Comparison of ENCODE assay signal across 8 mouse cellular contexts in genomic region chr14:25565344-25566088, GRCm38 (mm10).
DNase-seq lines count a peak whose midpoint lies in the region; ATAC-seq and TF ChIP-seq lines count a peak whose summit lies in the region.

No protein-coding gene starts in this region.

- TF ChIP-seq POLR2A in olfactory bulb, adult 2 months (IDR thresholded peaks at IDR 0.05; ENCODE audit: insufficient read depth, low read depth, low read length) = no peak
- 0 out of 2 replicates have a peak, but pooled peaks have one; percentile 30 for TF ChIP-seq POLR2A in thymus, adult 2 months (IDR thresholded peaks at IDR 0.05; ENCODE audit: control insufficient read depth, extremely low read depth, insufficient read depth, low read length, poor library complexity)

- peak; percentile 17 for DNase-seq in MEL-GATA-1-ER (ENCODE audit: extremely low read depth, low read depth)
- DNase-seq in cerebellum, adult 8-10 months = peak; percentile 90
- DNase-seq in layer of hippocampus, adult 8-10 months (ENCODE audit: low spot score in 2 of 2) = peak; percentile 82 to 89
- peak; percentile 88 for DNase-seq in lung, embryonic 14.5 days
- DNase-seq in thymus, adult 2 months = peak; percentile 88

- peak; percentile 94 for ATAC-seq in frontal cortex, adult (ENCODE audit: low TSS enrichment)
- ATAC-seq in hematopoietic stem cell, adult 5-6 weeks (replicated peaks in 1 of 2; ENCODE audit: insufficient read depth in 1 of 2, low FRiP score in 2 of 2, low TSS enrichment in 1 of 2, low read depth in 1 of 2, poor library complexity in 2 of 2, severe bottlenecking in 2 of 2) = peak; percentile 78 to 83
- peak; percentile 79 for ATAC-seq in lung, embryonic 14.5 days (ENCODE audit: insufficient read depth)

- 17% methylated on average over 11 of the region's 11 CpGs for WGBS in lung, embryonic 14.5 days
- 11% methylated on average over 11 of the region's 11 CpGs for WGBS in olfactory bulb, adult 2 months
- 55% methylated on average over 11 of the region's 11 CpGs for WGBS in thymus, adult 2 months

- no peak overlapping the region for H3K9ac ChIP-seq in lung, embryonic 14.5 days

- H3K27me3 ChIP-seq in lung, embryonic 14.5 days (ENCODE audit: insufficient read depth, low read length) = no peaks in the 10 kb centered on the region
- H3K27me3 ChIP-seq in thymus, adult 2 months (ENCODE audit: control insufficient read depth, insufficient read depth, low read length) = no peaks in the 10 kb centered on the region

- 0 out of 2 replicates have a peak, but pooled peaks cover 3% of the 10 kb centered on the region for H3K4me1 ChIP-seq in lung, embryonic 14.5 days (ENCODE audit: insufficient read depth)
- peaks cover 16% of the 10 kb centered on the region for H3K4me1 ChIP-seq in olfactory bulb, adult 2 months (ENCODE audit: control insufficient read depth, insufficient read depth, low read length)
- H3K4me1 ChIP-seq in thymus, adult 2 months (replicated peaks; ENCODE audit: control insufficient read depth, insufficient read depth, low read length) = peaks cover 19% of the 10 kb centered on the region

- H3K27ac ChIP-seq in lung, embryonic 14.5 days (ENCODE audit: low read depth) = peak overlapping the region; percentile 48
- no peak overlapping the region for H3K27ac ChIP-seq in olfactory bulb, adult 2 months (ENCODE audit: insufficient read depth, low read depth, low read length)
- H3K27ac ChIP-seq in thymus, adult 2 months (ENCODE audit: control insufficient read depth, insufficient read depth, low read length) = no peak overlapping the region

- no peaks in the 10 kb centered on the region for H3K36me3 ChIP-seq in lung, embryonic 14.5 days (ENCODE audit: insufficient read depth)
- no peaks in the 10 kb centered on the region for H3K36me3 ChIP-seq in thymus, adult 2 months (ENCODE audit: control insufficient read depth, insufficient read depth, low read length)

- no peaks in the 10 kb centered on the region for H3K9me3 ChIP-seq in lung, embryonic 14.5 days (ENCODE audit: low read depth, low read length)

- peak; percentile 98 for TF ChIP-seq CTCF in lung, embryonic 14.5 days (IDR thresholded peaks at IDR 0.05; ENCODE audit: low read depth)
- TF ChIP-seq CTCF in olfactory bulb, adult 2 months (IDR thresholded peaks at IDR 0.05; ENCODE audit: insufficient read depth, low read depth, low read length) = peak; percentile 97
- peak; percentile 91 for TF ChIP-seq CTCF in thymus, adult 2 months (IDR thresholded peaks at IDR 0.05; ENCODE audit: borderline replicate concordance, control insufficient read depth, extremely low read depth, insufficient read depth, low read length, poor library complexity)

- no peak overlapping the region for H3K4me3 ChIP-seq in lung, embryonic 14.5 days (ENCODE audit: low read depth, low read length)
- no peak overlapping the region for H3K4me3 ChIP-seq in olfactory bulb, adult 2 months (ENCODE audit: insufficient read depth, low read depth, low read length)
- H3K4me3 ChIP-seq in thymus, adult 2 months (ENCODE audit: control insufficient read depth, insufficient read depth, low read length) = no peak overlapping the region

- no peak overlapping the region for H3K4me2 ChIP-seq in lung, embryonic 14.5 days

Comparison
In these comparisons a context has a peak if more than half of its experiments do, and no peak if none do; other contexts are left out.
1. DNase-seq: peak in every context shown above with its lines; median percentile 90 in cerebellum, adult 8-10 months; 88 in lung, embryonic 14.5 days; 88 in thymus, adult 2 months; 86 in layer of hippocampus, adult 8-10 months; 17 in MEL-GATA-1-ER.